Mouse (Mus musculus) left cerebral cortex, adult 2 months (tissue): ENCODE data around the gene Etnk2. TPM values are rescaled to one million over a fixed set of nuclear protein-coding genes. Genes with fewer than 3 reads are reported as not detected.

Experiments
- DNase-seq, 2 experiments: peaks; one replicate each; pipeline ENCODE4 v3.0.0; 2021 to 2022; ENCODE audit warnings: low spot score in 2 of 2, mixed read lengths in 1 of 2; ENCODE audit errors: extremely low spot score in 1 of 2
- H3K27ac ChIP-seq: fragments of 200-600 bp; 2 replicates; pipeline ENCODE4 v1.8.1; 2022
- H3K4me3 ChIP-seq: fragments of 200-600 bp; 2 replicates; pipeline ENCODE4 v1.8.1; 2022
- CTCF ChIP-seq: fragments of 200-600 bp; IDR thresholded peaks from 2 replicates; pipeline ENCODE4 v1.8.1; 2022; ENCODE audit warnings: antibody characterized with exemption, mild to moderate bottlenecking, moderate library complexity
- intact Hi-C: fragments of 180-260 bp; cut with DNase I; formaldehyde crosslinking; loops from one replicate; pipeline ENCODE4 v1.15.1; 2025
- total RNA-seq, 2 experiments: library from RNA; stranded (reverse); gene quantifications; 2 replicates each; pipeline ENCODE4 v1.2.3; 2021

Gene Etnk2
- total RNA-seq, 2 experiments from 2014 or later, result 12.4 to 14.6 TPM

DNA sequence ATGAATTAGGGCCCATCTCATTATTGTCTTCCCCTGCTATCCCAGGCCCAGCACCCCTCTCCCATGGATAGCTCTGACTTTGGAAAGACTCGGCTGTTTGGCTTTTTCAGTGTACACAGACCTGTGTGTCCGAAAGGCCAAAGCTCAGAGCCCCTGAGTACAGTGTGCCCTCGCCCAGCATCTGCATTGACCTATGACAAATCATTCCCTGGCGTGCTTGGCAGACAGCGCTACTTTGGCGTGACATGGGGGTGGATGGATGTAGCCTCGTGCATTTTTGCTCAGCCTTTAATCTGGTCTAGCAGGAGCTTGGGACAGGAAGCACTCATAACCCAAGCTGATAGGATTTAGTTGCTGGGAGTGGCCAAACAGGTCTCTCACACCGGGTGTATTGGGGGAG is 8.7 kb downstream of the Etnk2 start:
- intact Hi-C loops, result no loop called here
- no peak overlapping the region for H3K27ac ChIP-seq
- no peak for TF ChIP-seq CTCF
- DNase-seq, result no peak
- H3K4me3 ChIP-seq, result no peak overlapping the region

DNA sequence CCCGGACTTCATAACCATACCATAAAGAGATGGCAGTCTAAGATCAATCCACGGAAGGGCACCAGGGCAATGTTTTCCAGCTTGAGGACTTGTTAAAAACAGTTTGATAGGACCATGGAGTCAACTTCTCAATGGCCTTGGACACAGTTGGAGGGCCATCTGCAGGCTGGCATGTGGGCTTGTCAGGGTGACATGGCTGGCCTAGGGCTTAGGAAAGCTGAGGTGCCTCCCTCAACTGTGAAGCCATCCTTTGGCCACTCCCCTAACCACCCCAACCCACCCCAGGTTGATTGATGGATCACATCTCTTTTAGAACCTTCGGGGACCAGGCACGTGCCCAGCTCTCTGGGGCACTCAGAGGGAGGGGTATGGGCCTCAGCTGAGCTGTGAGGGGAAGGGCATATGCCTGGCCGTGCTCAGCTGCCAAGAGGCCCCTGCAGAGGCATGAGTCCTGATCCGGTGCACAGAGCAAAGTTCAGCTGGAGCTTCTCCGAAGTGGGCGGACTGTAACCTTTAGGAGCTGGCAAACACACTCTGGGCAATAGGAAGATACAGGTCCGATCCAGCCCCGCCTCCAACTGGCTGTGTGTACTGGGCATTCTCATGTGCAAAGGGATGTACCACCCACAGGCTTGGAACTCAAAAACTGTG is 12.4 kb downstream of the Etnk2 start:
- Histone ChIP-seq H3K4me3 (no peak overlapping the region), H3K27ac (no peak overlapping the region)
- no peak for TF ChIP-seq CTCF
- DNase-seq, result no peak
- intact Hi-C loops, result no loop called here

DNA sequence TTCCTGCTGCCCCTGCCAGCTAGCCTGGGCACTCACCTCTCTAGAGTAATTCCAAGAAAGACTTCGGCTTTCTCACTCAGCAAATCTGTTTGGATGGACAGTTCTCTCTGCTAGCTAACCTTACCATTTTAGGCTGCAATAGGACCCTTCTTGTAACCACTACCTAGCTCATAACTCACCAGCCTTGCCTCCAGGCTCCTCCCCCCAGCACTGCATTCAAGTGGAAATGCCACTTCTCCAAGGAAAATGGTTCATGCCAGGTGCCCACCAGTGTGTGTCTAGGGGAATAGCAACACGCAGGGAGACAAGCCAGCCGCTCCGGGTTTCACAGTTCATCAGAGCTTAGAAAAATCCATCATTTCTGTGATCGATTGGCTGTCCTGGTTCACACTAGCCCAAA is 14.2 kb downstream of the Etnk2 start:
- Histone ChIP-seq H3K27ac (no peak overlapping the region), H3K4me3 (no peak overlapping the region)
- DNase-seq, result no peak
- TF ChIP-seq CTCF, result no peak
- intact Hi-C loops, result no loop called here

DNA sequence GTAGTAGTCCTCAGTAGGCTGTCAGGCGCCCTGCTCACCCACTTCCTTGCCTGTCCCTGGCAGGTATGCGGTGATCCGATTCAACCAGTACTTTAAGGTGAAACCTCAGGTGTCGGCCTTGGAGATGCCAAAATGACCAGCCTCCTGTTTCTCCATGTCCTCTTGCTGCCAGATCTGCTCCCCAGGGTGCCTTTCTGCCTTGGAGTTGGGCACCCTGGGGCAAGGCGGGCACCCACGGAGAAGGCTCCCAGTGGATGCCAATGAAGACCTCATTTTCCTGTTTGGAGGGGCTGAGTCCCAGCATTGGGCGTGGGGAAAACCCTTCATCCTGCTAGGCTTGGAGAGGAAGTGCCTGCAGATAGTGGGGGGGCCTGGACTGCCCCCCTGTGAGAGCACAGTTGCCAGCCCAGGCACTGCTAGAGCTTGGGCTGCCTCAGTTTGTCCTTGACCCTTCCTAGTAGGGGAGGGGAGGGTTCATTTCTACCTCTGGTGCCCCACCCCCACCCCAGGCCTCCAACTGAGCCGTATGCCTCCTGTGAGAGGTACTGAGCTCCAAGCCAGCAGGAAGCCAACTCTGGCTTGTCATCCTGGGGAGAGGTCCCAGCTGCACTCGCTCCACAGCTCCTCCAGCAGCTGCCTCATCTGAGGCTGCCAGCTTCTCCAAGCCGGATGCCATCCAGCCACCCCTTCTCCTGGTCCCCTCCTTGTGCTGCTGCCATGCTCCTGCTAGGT is 16.0 kb downstream of the Etnk2 start:
- Histone ChIP-seq H3K27ac (no peak overlapping the region), H3K4me3 (no peak overlapping the region)
- no peak for TF ChIP-seq CTCF
- intact Hi-C loops, result no loop called here
- DNase-seq, result no peak

DNA sequence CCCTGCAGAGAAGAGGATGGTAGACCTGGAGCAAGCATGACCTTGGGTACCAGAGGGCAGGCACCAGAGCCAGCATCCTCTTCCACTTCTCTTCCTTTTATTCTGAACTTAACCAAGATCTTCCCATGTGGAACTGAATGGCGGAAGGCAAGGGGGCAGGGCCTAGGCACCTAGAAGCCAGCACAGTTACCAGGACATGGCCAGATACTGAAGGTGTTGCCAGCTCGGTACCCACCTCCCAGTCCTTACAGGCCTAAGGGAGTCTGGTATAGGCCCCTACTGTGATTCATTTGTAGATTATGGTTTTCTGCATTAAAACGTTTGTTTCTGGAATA is 16.6 kb downstream of the Etnk2 start:
- no peak for DNase-seq
- intact Hi-C loops, result loop anchor here (5.0 kb wide), 1 partner anchor 112 kb away; no protein-coding TSS in a partner anchor
- Histone ChIP-seq H3K27ac (no peak overlapping the region), H3K4me3 (no peak overlapping the region)
- no peak for TF ChIP-seq CTCF

DNA sequence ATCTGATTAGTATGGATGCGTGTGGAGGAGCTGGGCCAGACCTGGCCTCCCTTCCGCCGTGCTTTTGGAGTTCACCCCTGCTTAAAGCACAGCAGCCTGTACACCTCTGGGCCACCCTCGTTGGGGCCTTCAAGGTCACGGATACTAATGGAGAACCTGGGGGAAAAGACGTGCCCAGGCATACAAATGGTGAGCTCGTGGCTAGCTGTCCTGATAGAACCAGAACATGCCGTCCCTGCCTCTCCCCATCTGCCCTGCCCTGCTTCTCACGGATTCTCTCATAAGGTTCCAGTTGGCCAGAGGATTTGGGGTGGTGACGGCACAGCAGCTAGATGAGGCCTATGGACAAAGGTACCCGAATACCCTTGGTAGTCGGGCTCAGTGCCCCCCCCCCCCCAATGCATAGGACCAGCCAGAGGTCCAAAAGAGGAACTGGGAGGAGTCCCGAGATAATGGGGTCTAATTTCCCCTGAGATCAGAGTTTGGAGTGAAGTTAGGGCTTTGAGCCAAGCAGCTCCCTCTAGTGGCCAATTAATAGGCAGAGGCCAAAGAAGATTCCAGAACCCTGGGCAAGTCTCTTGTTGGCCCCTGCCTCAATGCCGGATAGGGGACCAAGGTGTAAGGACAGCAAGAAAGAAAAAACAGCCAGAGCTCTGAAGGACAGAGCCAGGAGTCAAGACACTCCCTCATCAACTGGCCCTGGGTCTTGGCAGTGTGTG is 17.1 kb downstream of the Etnk2 start:
- peak; percentile 73 for TF ChIP-seq CTCF
- no peak overlapping the region for H3K27ac ChIP-seq
- H3K4me3 ChIP-seq, result no peak overlapping the region
- DNase-seq, result no peak
- intact Hi-C loops, result loop anchor here (5.0 kb wide), 1 partner anchor 112 kb away; no protein-coding TSS in a partner anchor

DNA sequence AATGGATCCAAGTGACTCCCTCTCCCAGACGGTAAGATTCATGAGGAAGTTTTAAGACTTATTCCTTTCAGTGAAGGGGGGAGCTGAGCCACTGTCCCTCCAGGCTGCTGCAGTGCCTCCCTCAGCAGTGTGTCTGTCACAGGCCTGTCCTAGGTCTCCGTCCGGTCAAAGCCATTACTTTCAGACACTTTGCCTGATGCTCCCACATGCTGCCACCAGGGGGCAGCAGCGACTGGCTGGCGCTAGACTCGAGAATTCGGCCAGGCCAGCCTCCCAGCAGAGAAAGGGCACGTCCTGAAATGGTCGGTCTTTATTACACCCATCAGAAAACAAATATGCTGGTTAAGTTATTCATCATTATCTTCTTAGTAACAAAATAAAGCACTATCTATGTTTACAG is 18.6 kb downstream of the Etnk2 start:
- intact Hi-C loops, result loop anchor here (1.0 to 5.0 kb wide), 2 partner anchors 110 to 228 kb away; partner anchors contain the start of gene Snrpe
- Histone ChIP-seq H3K27ac (no peak overlapping the region), H3K4me3 (no peak overlapping the region)
- no peak for DNase-seq
- TF ChIP-seq CTCF, result peak; percentile 95

DNA sequence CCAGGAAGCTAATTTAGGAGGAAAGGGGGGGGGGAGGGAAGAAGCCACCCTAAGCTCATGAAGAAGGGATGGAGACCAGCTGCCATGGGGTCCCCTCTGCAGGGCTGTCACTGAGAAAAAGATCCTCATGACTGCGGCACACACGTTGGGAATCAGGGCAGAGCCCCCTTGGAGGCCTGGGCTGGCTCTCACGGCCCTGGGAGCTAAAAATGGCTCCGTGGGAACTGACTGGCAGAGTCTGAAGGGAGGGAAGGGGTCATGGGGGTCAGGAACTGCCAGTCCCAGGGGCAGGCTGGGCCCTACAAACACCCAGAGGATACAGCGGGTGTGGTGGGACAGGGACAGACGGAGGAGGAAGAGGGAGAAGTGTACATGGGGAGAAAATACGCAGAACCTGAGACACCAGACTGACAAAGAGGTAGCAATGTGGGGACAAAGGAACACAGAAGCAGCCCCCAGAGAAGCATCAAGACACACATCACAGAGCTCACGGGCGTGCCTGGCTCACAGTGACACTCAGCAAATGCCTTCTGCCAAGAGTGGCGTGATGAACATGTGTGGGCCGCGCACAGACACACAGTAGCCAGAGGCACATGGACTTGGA is 19.3 kb downstream of the Etnk2 start:
- TF ChIP-seq CTCF, result no peak
- no peak for DNase-seq
- Histone ChIP-seq H3K4me3 (no peak overlapping the region), H3K27ac (no peak overlapping the region; the same call in 1 of the 2 replicates)
- intact Hi-C loops, result loop anchor here (1.0 to 5.0 kb wide), 2 partner anchors 110 to 228 kb away; partner anchors contain the start of gene Snrpe

DNA sequence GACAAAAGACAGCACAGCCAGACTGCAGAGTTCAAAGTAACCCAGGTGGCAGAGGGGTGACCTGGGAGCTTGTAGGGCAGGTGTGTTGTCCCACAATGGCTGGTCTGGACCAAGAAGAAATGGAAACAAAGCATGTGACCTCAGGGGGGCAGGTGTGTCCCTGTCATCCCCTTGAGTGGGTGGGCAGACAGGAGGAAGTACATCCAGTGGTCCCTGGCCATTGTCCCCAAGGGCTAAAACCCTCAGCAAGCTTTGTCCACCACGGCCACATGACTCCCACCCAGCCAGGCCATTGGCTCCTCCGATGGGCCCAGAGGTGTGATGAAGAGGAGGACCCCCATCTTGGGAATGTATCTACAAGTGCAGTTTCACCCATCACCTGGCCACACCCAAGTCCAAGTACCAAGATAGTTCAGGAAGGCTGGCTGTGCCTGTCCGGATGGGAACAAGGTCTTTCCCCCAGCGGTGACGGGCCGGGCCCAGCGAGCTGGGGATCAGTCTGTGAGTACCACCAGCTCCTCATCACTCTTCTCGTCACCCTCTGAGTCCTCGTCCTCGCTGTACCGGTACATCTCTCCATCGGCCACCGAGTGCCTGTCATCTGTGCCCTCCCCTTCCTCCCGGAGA is 19.9 kb downstream of the Etnk2 start:
- intact Hi-C loops, result loop anchor here (5.0 kb wide), 1 partner anchor 109 kb away; no protein-coding TSS in a partner anchor
- Histone ChIP-seq H3K27ac (no peak overlapping the region), H3K4me3 (no peak overlapping the region)
- TF ChIP-seq CTCF, result no peak
- no peak for DNase-seq

DNA sequence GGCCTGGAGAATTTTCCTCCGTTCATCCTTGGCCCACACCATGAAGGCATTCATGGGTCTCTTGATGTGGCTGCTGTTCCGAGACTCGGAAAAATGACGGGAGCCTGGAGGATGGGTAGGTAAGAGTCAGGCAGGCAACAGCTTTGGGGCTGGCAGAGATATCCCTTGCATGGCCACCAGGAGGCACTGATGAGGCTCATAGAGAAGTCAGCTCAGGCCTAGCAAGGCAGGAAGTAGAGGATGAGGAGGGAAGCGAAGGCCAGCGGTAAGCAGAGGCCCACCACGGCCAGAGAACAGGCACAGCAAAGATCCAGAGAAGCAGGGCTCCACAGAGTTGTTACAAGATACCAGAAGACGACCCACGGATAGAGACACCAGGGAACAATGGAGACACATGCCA is 22.1 kb downstream of the Etnk2 start:
- intact Hi-C loops, result loop anchor here (1.0 kb wide), 1 partner anchor 38 kb away; no protein-coding TSS in a partner anchor
- peak; percentile 79 for TF ChIP-seq CTCF
- H3K4me3 ChIP-seq, result no peak overlapping the region
- peak in 1 of 2 experiments; percentile 63 for DNase-seq
- H3K27ac ChIP-seq, result no peak overlapping the region

DNA sequence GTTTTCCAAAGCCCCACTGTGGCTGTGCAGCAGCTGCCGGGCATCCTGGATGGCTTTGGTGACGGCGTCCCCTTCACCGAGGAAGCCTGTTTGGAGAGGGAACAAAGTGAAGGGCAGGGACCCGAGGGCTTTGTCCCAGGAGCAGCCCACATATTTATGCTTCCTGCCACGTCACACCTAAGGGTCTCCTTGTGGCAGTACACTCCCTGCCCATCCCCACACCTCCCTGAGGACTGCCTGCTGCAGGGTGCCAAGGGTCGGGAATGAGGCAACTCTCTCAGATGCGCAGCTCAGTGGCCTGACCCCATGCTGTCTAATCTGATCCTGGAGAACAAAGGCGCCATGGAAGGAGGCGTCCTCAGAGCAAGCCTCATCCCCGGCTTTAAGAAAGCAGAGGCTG is 22.8 kb downstream of the Etnk2 start:
- no peak for DNase-seq
- intact Hi-C loops, result no loop called here
- Histone ChIP-seq H3K4me3 (no peak overlapping the region), H3K27ac (no peak overlapping the region)
- TF ChIP-seq CTCF, result no peak
